Mouse (Mus musculus): Measurements from ENCODE around the gene Gm11992.

GRCm38 (mm10) chr11:9115367-9116120 lies 67.2 kb downstream of the Gm11992 start:
- TF ChIP-seq CTCF (IDR thresholded peaks at IDR 0.05; ENCODE audit: borderline replicate concordance, insufficient read depth, low read depth, low read length) = no peak
- TF ChIP-seq POLR2A (IDR thresholded peaks at IDR 0.05; ENCODE audit: borderline replicate concordance, insufficient read depth, low read length) = no peak

Data from cerebellum, adult 2 months (tissue).